Mouse (Mus musculus): ENCODE results near the gene Acin1. TPM values are rescaled to one million over a fixed set of nuclear protein-coding genes. Genes with fewer than 3 reads are reported as not detected.
A peak's percentile ranks its signal among the peaks of the same experiment; 100 is the strongest.

Gene Acin1
- polyA plus RNA-seq, 1 experiment from 2014 or later, result 185 TPM

DNA sequence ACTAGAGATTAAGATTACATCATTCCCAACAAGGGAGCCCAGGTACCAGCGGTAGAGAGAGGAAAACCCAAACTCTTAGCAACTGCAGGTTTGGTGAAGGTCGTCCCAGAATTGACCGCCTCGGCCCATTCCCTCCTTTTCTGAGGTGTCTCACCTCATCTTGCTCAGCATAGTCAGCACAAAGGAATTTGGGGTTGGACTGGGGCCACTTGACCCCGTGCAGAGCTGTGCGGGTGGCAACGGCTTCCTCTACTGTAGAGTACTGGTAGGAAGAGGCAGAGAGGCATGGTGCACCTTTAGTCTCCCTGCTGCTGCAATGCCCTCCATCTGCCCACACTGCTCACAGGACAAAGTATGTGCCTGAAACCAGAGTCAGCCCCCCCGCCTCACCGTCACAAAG lies 42.4 kb downstream of the Acin1 start:
- H3K36me3 ChIP-seq (ENCODE audit: control insufficient read depth, insufficient read depth, low read length), result peaks cover 29% of the 10 kb centered on the region
- ATAC-seq (ENCODE audit: low FRiP score), result no peak
- H3K4me2 ChIP-seq (replicated peaks; ENCODE audit: low read depth, low read length), result no peak overlapping the region

GRCm38 (mm10) chr14:54643011-54643410 lies 43.7 kb downstream of the Acin1 start:
- H3K27me3 ChIP-seq (ENCODE audit: control insufficient read depth, insufficient read depth, low read length), result no peaks in the 10 kb centered on the region
- no peaks in the 10 kb centered on the region for H3K9me3 ChIP-seq (ENCODE audit: control insufficient read depth, low read length)
- 88% methylated on average over 2 of the region's 2 CpGs for WGBS
- no peak overlapping the region; the same call in 1 of the 2 replicates for H3K27ac ChIP-seq (ENCODE audit: low read depth, low read length)
- H3K4me1 ChIP-seq (replicated peaks; ENCODE audit: control insufficient read depth, insufficient read depth, low read length), result peaks cover 4% of the 10 kb centered on the region
- H3K9ac ChIP-seq (ENCODE audit: low read depth, low read length), result no peak overlapping the region
- ATAC-seq (ENCODE audit: low FRiP score) (no peak), DNase-seq (ENCODE audit: low spot score) (no peak)
- H3K36me3 ChIP-seq (ENCODE audit: control insufficient read depth, insufficient read depth, low read length), result peaks cover 28% of the 10 kb centered on the region
- H3K4me3 ChIP-seq (ENCODE audit: low read depth, low read length), result no peak overlapping the region
- H3K4me2 ChIP-seq (replicated peaks; ENCODE audit: low read depth, low read length), result no peak overlapping the region

More for the DNA sequence above, 42.4 kb downstream of the Acin1 start:
- no peak overlapping the region for H3K4me3 ChIP-seq (ENCODE audit: low read depth, low read length)
- peaks cover 3% of the 10 kb centered on the region for H3K4me1 ChIP-seq (replicated peaks; ENCODE audit: control insufficient read depth, insufficient read depth, low read length)
- no peak for DNase-seq (ENCODE audit: low spot score)
- H3K9ac ChIP-seq (ENCODE audit: low read depth, low read length), result no peak overlapping the region
- no peaks in the 10 kb centered on the region for H3K9me3 ChIP-seq (ENCODE audit: control insufficient read depth, low read length)
- H3K27me3 ChIP-seq (ENCODE audit: control insufficient read depth, insufficient read depth, low read length), result no peaks in the 10 kb centered on the region
- WGBS, result 96% methylated on average over 9 of the region's 9 CpGs
- no peak overlapping the region for H3K27ac ChIP-seq (ENCODE audit: low read depth, low read length)

- Histone ChIP-seq H3K27me3 (ENCODE audit: control insufficient read depth, insufficient read depth, low read length) (no peaks in the 10 kb centered on the region), H3K4me1 (replicated peaks; ENCODE audit: control insufficient read depth, insufficient read depth, low read length) (peaks cover 4% of the 10 kb centered on the region), H3K4me3 (ENCODE audit: low read depth, low read length) (no peak overlapping the region), H3K9ac (ENCODE audit: low read depth, low read length) (no peak overlapping the region), H3K27ac (ENCODE audit: low read depth, low read length) (no peak overlapping the region; the same call in 1 of the 2 replicates), H3K4me2 (replicated peaks; ENCODE audit: low read depth, low read length) (no peak overlapping the region), H3K36me3 (ENCODE audit: control insufficient read depth, insufficient read depth, low read length) (peaks cover 28% of the 10 kb centered on the region), H3K9me3 (ENCODE audit: control insufficient read depth, low read length) (no peaks in the 10 kb centered on the region)
- 81% methylated on average over 25 of the region's 25 CpGs for WGBS
- peak; percentile 33 for DNase-seq (ENCODE audit: low spot score)
- no peak for ATAC-seq (ENCODE audit: low FRiP score)
Measured at GRCm38 (mm10) chr14:54642224-54642944, 44.3 kb downstream of the Acin1 start.

DNA sequence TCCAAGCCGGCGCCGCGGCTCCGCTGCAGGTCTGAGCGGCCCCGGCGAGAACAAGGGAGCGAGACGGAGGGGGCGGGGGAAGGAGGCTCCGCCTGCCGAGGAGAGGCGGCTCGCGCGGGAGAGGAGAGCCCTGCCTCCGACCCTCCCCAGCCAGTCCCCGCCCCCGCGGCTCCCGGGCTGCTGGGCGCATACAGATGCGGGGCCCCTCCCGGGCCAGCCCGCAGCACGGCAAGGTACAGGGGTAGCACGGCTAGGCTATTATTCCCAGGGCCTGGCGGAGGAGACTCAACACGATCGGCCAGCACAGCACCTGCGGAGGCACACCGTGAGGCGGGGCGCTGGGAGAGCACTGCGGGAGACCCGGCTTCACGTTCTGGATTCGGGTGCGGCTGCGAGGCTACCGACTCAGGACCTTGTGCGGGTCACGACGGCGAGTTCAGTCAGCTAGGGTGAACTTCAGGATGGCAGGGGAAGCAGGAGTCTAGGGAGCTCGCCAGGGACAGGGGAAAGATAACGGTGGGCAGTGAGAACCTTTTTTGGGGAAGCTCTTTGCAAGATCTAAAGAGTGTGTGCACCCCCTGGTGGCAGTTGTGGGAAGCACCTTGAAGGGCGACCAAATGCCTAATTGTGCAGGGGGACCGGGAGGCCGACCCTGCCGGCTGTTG lies 45.3 kb downstream of the Acin1 start, which contains the start of gene Cdh24:
TSS of gene Cdh24 (minus strand) at position 60 of the 665 bp plus-strand sequence.
- peak within 1 kb of the TSS; percentile 86 for H3K4me2 ChIP-seq (replicated peaks; ENCODE audit: low read depth, low read length)
- under 1% methylated on average over 45 of the region's 52 CpGs for WGBS
- H3K9ac ChIP-seq (ENCODE audit: low read depth, low read length), result peak within 1 kb of the TSS; percentile 98
- ATAC-seq (ENCODE audit: low FRiP score) (peak; percentile 94), DNase-seq (ENCODE audit: low spot score) (peak; percentile 97)
- H3K27me3 ChIP-seq (ENCODE audit: control insufficient read depth, insufficient read depth, low read length), result no peaks in the 10 kb centered on the region
- H3K36me3 ChIP-seq (ENCODE audit: control insufficient read depth, insufficient read depth, low read length), result peaks cover 25% of the 10 kb centered on the region
- peaks cover 4% of the 10 kb centered on the region for H3K4me1 ChIP-seq (replicated peaks; ENCODE audit: control insufficient read depth, insufficient read depth, low read length)
- H3K27ac ChIP-seq (ENCODE audit: low read depth, low read length), result peak within 1 kb of the TSS; percentile 79
- peak within 1 kb of the TSS; percentile 74 for H3K4me3 ChIP-seq (ENCODE audit: low read depth, low read length)
- no peaks in the 10 kb centered on the region for H3K9me3 ChIP-seq (ENCODE audit: control insufficient read depth, low read length)

- under 1% methylated on average over 28 of the region's 28 CpGs for WGBS
- peak within 1 kb of the TSS; percentile 98 for H3K9ac ChIP-seq (ENCODE audit: low read depth, low read length)
- H3K36me3 ChIP-seq (ENCODE audit: control insufficient read depth, insufficient read depth, low read length), result peaks cover 20% of the 10 kb centered on the region
- no peaks in the 10 kb centered on the region for H3K9me3 ChIP-seq (ENCODE audit: control insufficient read depth, low read length)
- H3K27me3 ChIP-seq (ENCODE audit: control insufficient read depth, insufficient read depth, low read length), result no peaks in the 10 kb centered on the region
- peak within 1 kb of the TSS; percentile 74 for H3K4me3 ChIP-seq (ENCODE audit: low read depth, low read length)
- H3K4me1 ChIP-seq (replicated peaks; ENCODE audit: control insufficient read depth, insufficient read depth, low read length), result peaks cover 4% of the 10 kb centered on the region
- peak within 1 kb of the TSS; percentile 86 for H3K4me2 ChIP-seq (replicated peaks; ENCODE audit: low read depth, low read length)
- peak; percentile 0; the same call in 1 of the 2 replicates for ATAC-seq (ENCODE audit: low FRiP score)
- H3K27ac ChIP-seq (ENCODE audit: low read depth, low read length), result peak within 1 kb of the TSS; percentile 79
- no peak for DNase-seq (ENCODE audit: low spot score)
Measured at GRCm38 (mm10) chr14:54640946-54641304, 45.8 kb downstream of the Acin1 start, which contains the start of gene Gm17606. Gene Gm17606, plus strand, starts transcription at chr14:54640952.

DNA sequence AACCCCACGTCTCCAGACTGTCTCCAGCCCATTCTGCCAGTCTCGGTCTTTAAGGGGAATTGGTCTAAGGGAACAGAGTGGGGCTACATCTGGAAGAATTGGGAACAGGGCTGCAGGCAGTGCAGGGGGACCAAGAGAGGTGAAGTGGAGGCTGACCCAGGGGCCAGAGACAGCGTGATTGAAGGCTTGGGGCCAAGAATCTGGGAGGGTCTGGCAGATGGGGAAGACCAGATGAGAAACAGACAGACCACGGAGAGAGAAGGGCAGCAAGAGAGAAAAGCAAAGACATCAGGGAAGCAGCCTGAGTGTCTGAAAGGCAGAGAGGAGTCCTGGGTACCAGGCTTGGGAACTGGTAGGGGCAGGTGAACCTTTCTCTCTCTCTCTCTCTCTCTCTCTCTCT lies 46.6 kb downstream of the Acin1 start:
- 14% methylated on average over 4 of the region's 4 CpGs for WGBS
- Histone ChIP-seq H3K36me3 (ENCODE audit: control insufficient read depth, insufficient read depth, low read length) (peaks cover 13% of the 10 kb centered on the region), H3K27me3 (ENCODE audit: control insufficient read depth, insufficient read depth, low read length) (no peaks in the 10 kb centered on the region), H3K4me2 (replicated peaks; ENCODE audit: low read depth, low read length) (peak overlapping the region; percentile 86), H3K4me1 (replicated peaks; ENCODE audit: control insufficient read depth, insufficient read depth, low read length) (peaks cover 4% of the 10 kb centered on the region), H3K9ac (ENCODE audit: low read depth, low read length) (peak overlapping the region; percentile 29; the same call in 1 of the 2 replicates), H3K27ac (ENCODE audit: low read depth, low read length) (no peak overlapping the region), H3K9me3 (ENCODE audit: control insufficient read depth, low read length) (no peaks in the 10 kb centered on the region), H3K4me3 (ENCODE audit: low read depth, low read length) (peak overlapping the region; percentile 74)
- DNase-seq (ENCODE audit: low spot score), result peak; percentile 16
- no peak for ATAC-seq (ENCODE audit: low FRiP score)

- no peak overlapping the region for H3K27ac ChIP-seq (ENCODE audit: low read depth, low read length)
- ATAC-seq (ENCODE audit: low FRiP score) (no peak), DNase-seq (ENCODE audit: low spot score) (no peak)
- H3K9ac ChIP-seq (ENCODE audit: low read depth, low read length), result 0 out of 2 replicates have a peak overlapping the region, but pooled peaks have one; percentile 5
- peaks cover 4% of the 10 kb centered on the region for H3K4me1 ChIP-seq (replicated peaks; ENCODE audit: control insufficient read depth, insufficient read depth, low read length)
- H3K27me3 ChIP-seq (ENCODE audit: control insufficient read depth, insufficient read depth, low read length), result no peaks in the 10 kb centered on the region
- H3K9me3 ChIP-seq (ENCODE audit: control insufficient read depth, low read length), result no peaks in the 10 kb centered on the region
- no peak overlapping the region for H3K4me2 ChIP-seq (replicated peaks; ENCODE audit: low read depth, low read length)
- WGBS, result 88% methylated on average over 5 of the region's 5 CpGs
- no peak overlapping the region for H3K4me3 ChIP-seq (ENCODE audit: low read depth, low read length)
- H3K36me3 ChIP-seq (ENCODE audit: control insufficient read depth, insufficient read depth, low read length), result 0 out of 2 replicates have a peak, but pooled peaks cover 4% of the 10 kb centered on the region
Measured at GRCm38 (mm10) chr14:54638210-54638609, 48.5 kb downstream of the Acin1 start.

DNA sequence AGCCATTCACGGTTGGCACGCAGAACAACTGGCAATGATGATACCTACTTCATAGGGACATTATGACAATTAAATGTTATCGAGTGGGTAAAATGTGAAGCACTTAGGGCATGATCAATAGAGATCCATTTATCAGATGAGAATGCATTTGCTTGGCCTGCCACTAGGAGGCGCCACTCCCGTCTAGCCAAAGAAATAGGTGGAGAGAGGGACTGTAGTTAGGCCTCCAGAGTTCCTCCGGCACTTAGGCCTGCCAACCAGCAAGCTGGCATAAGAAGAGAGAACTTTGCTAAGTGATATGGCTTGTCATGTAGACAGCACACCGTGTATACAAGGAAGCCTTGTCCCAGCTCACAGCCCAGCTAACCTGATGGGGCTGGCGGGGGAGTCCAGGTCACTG lies 49.8 kb downstream of the Acin1 start:
- Histone ChIP-seq H3K9me3 (ENCODE audit: control insufficient read depth, low read length) (no peaks in the 10 kb centered on the region), H3K4me3 (ENCODE audit: low read depth, low read length) (no peak overlapping the region), H3K27me3 (ENCODE audit: control insufficient read depth, insufficient read depth, low read length) (no peaks in the 10 kb centered on the region), H3K4me1 (replicated peaks; ENCODE audit: control insufficient read depth, insufficient read depth, low read length) (peaks cover 4% of the 10 kb centered on the region), H3K9ac (ENCODE audit: low read depth, low read length) (no peak overlapping the region), H3K4me2 (replicated peaks; ENCODE audit: low read depth, low read length) (no peak overlapping the region), H3K36me3 (ENCODE audit: control insufficient read depth, insufficient read depth, low read length) (peaks cover 8% of the 10 kb centered on the region; the same call in 1 of the 2 replicates), H3K27ac (ENCODE audit: low read depth, low read length) (no peak overlapping the region)
- WGBS, result 52% methylated on average over 8 of the region's 8 CpGs
- DNase-seq (ENCODE audit: low spot score), result peak; percentile 77
- no peak for ATAC-seq (ENCODE audit: low FRiP score)

Measured in hindbrain, embryonic 11.5 days (tissue).